9 mouse cellular contexts compared by ENCODE assay signal in genomic region chr4:129739111-129739645, GRCm38 (mm10). TPM values are rescaled to one million over a fixed set of nuclear protein-coding genes. Genes with fewer than 3 reads are reported as not detected.
A peak's percentile ranks its signal among the peaks of the same experiment; 100 is the strongest.
DNase-seq lines count a peak whose midpoint lies in the region; ATAC-seq lines count a peak whose summit lies in the region.
"Had no signal": no experiment of that assay in that cellular context is flagged by ENCODE, and none has a peak within 500 bp of the region (broad histone marks: within the 10 kb centered on the region; RNA-seq: fewer than 3 reads in every experiment).

No protein-coding gene starts in this region.

- peak overlapping the region; percentile 73 for H3K4me2 ChIP-seq in kidney, embryonic 14.5 days (replicated peaks; ENCODE audit: low read depth, low read length)
- H3K4me2 ChIP-seq in embryonic facial prominence, embryonic 12.5 days (replicated peaks), result peak overlapping the region; percentile 79
- H3K4me2 ChIP-seq in hindbrain, embryonic 12.5 days (replicated peaks), result peak overlapping the region; percentile 65
- H3K4me2 ChIP-seq in midbrain, embryonic 13.5 days (replicated peaks), result peak overlapping the region; percentile 83

- no peaks in the 10 kb centered on the region for H3K27me3 ChIP-seq in kidney, embryonic 14.5 days (ENCODE audit: control insufficient read depth, insufficient read depth, low read length)
- H3K27me3 ChIP-seq in embryonic facial prominence, embryonic 12.5 days, result no peaks in the 10 kb centered on the region
- H3K27me3 ChIP-seq in hindbrain, embryonic 12.5 days, result no peaks in the 10 kb centered on the region
- no peaks in the 10 kb centered on the region for H3K27me3 ChIP-seq in midbrain, embryonic 13.5 days

- no peaks in the 10 kb centered on the region for H3K9me3 ChIP-seq in kidney, embryonic 14.5 days (ENCODE audit: control insufficient read depth, low read length)
- no peaks in the 10 kb centered on the region for H3K9me3 ChIP-seq in embryonic facial prominence, embryonic 12.5 days
- no peaks in the 10 kb centered on the region for H3K9me3 ChIP-seq in hindbrain, embryonic 12.5 days (replicated peaks)
- no peaks in the 10 kb centered on the region for H3K9me3 ChIP-seq in midbrain, embryonic 13.5 days

- no peak overlapping the region; the same call in 1 of the 2 replicates for H3K4me3 ChIP-seq in kidney, embryonic 14.5 days (ENCODE audit: low read length)
- H3K4me3 ChIP-seq in embryonic facial prominence, embryonic 12.5 days, result peak overlapping the region; percentile 22; the same call in 1 of the 2 replicates
- H3K4me3 ChIP-seq in hindbrain, embryonic 12.5 days, result peak overlapping the region; percentile 100
- peak overlapping the region; percentile 83 for H3K4me3 ChIP-seq in midbrain, embryonic 13.5 days (replicated peaks)

- no peak overlapping the region for H3K27ac ChIP-seq in kidney, embryonic 14.5 days (ENCODE audit: low read depth, low read length)
- H3K27ac ChIP-seq in embryonic facial prominence, embryonic 12.5 days, result no peak overlapping the region
- H3K27ac ChIP-seq in hindbrain, embryonic 12.5 days, result no peak overlapping the region
- peak overlapping the region; percentile 19; the same call in 1 of the 2 replicates for H3K27ac ChIP-seq in midbrain, embryonic 13.5 days

- no peak overlapping the region for H3K9ac ChIP-seq in kidney, embryonic 14.5 days (ENCODE audit: low read depth, low read length)
- no peak overlapping the region for H3K9ac ChIP-seq in embryonic facial prominence, embryonic 12.5 days
- H3K9ac ChIP-seq in hindbrain, embryonic 12.5 days, result 0 out of 2 replicates have a peak overlapping the region, but pooled peaks have one; percentile 4
- H3K9ac ChIP-seq in midbrain, embryonic 13.5 days (replicated peaks), result 0 out of 2 replicates have a peak overlapping the region, but pooled peaks have one; percentile 32

- ATAC-seq in kidney, embryonic 14.5 days (ENCODE audit: low FRiP score, low TSS enrichment), result no peak
- ATAC-seq in embryonic facial prominence, embryonic 12.5 days (ENCODE audit: insufficient number of reproducible peaks, insufficient read depth, low FRiP score, low TSS enrichment), result no peak
- ATAC-seq in hindbrain, embryonic 12.5 days (ENCODE audit: low FRiP score), result no peak
- no peak for ATAC-seq in midbrain, embryonic 13.5 days

- peaks cover 10% of the 10 kb centered on the region; the same call in 1 of the 2 replicates for H3K4me1 ChIP-seq in kidney, embryonic 14.5 days (ENCODE audit: control insufficient read depth, insufficient read depth, low read length)
- peaks cover 23% of the 10 kb centered on the region for H3K4me1 ChIP-seq in embryonic facial prominence, embryonic 12.5 days
- H3K4me1 ChIP-seq in hindbrain, embryonic 12.5 days, result peaks cover 37% of the 10 kb centered on the region
- peaks cover 51% of the 10 kb centered on the region for H3K4me1 ChIP-seq in midbrain, embryonic 13.5 days (replicated peaks)

- 71% methylated on average over 4 of the region's 4 CpGs for WGBS in kidney, embryonic 14.5 days
- WGBS in embryonic facial prominence, embryonic 12.5 days, result 75% methylated on average over 4 of the region's 4 CpGs
- WGBS in hindbrain, embryonic 12.5 days, result 78% methylated on average over 4 of the region's 4 CpGs
- WGBS in midbrain, embryonic 13.5 days, result 81% methylated on average over 4 of the region's 4 CpGs

- DNase-seq in kidney, postnatal 36 days, result no peak
- no peak for DNase-seq in layer of hippocampus, postnatal 36 days
- DNase-seq in spleen, postnatal 14 days (ENCODE audit: low spot score in 2 of 2), result no peak
- DNase-seq in layer of hippocampus, adult 18-20 months (ENCODE audit: low spot score in 2 of 2), result no peak
- DNase-seq: embryo, embryonic 11 days had no signal

- no peaks in the 10 kb centered on the region; the same call in 1 of the 2 replicates for H3K36me3 ChIP-seq in kidney, embryonic 14.5 days (ENCODE audit: control insufficient read depth, insufficient read depth, low read length)
- peaks cover 9% of the 10 kb centered on the region; the same call in 1 of the 2 replicates for H3K36me3 ChIP-seq in embryonic facial prominence, embryonic 12.5 days
- H3K36me3 ChIP-seq in hindbrain, embryonic 12.5 days, result peaks cover 3% of the 10 kb centered on the region; the same call in 1 of the 2 replicates
- no peaks in the 10 kb centered on the region for H3K36me3 ChIP-seq in midbrain, embryonic 13.5 days

RNA-seq across cellular contexts. Expression of gene Khdrbs1, which starts 2.9 kb away (rescaled TPM):
- 100 and 131 TPM in 2 replicates for polyA plus RNA-seq in kidney, embryonic 14.5 days (2014; fragmentation: Nextera tagmentation; extraction: Ambion mirVana)
- polyA plus RNA-seq in embryonic facial prominence, embryonic 12.5 days (2016; fragmentation: Nextera tagmentation; extraction: Ambion mirVana), result 191 and 204 TPM in 2 replicates
- 215 and 227 TPM in 2 replicates for polyA plus RNA-seq in hindbrain, embryonic 12.5 days (2016; fragmentation: Nextera tagmentation; extraction: Ambion mirVana)
- polyA plus RNA-seq in midbrain, embryonic 13.5 days (2015; fragmentation: Nextera tagmentation; extraction: Ambion mirVana), result 180 and 182 TPM in 2 replicates
- total RNA-seq in layer of hippocampus, postnatal 36 days (2021), result 10 to 100 TPM; 88.4 to 90.0 TPM
- 10 to 100 TPM; 82.7 to 88.7 TPM for total RNA-seq in layer of hippocampus, adult 18-20 months (2021)

RNA-seq across cellular contexts. Expression of gene Tmem39b, which starts 42.5 kb away (rescaled TPM):
- 27.2 and 49.0 TPM in 2 replicates for polyA plus RNA-seq in kidney, embryonic 14.5 days (2014; fragmentation: Nextera tagmentation; extraction: Ambion mirVana)
- 16.5 and 18.7 TPM in 2 replicates for polyA plus RNA-seq in embryonic facial prominence, embryonic 12.5 days (2016; fragmentation: Nextera tagmentation; extraction: Ambion mirVana)
- polyA plus RNA-seq in hindbrain, embryonic 12.5 days (2016; fragmentation: Nextera tagmentation; extraction: Ambion mirVana), result 15.0 and 16.4 TPM in 2 replicates
- polyA plus RNA-seq in midbrain, embryonic 13.5 days (2015; fragmentation: Nextera tagmentation; extraction: Ambion mirVana), result 20.3 and 24.0 TPM in 2 replicates
- 10 to 100 TPM; 11.5 to 15.8 TPM for total RNA-seq in layer of hippocampus, postnatal 36 days (2021)
- total RNA-seq in layer of hippocampus, adult 18-20 months (2021), result 10 to 100 TPM; 12.8 to 15.5 TPM

Comparison
In these comparisons a context has a peak if more than half of its experiments do, and no peak if none do; other contexts are left out.
1. H3K9ac ChIP-seq: peak in hindbrain, embryonic 12.5 days (single experiment) and midbrain, embryonic 13.5 days (single experiment); none in kidney, embryonic 14.5 days (single experiment) and embryonic facial prominence, embryonic 12.5 days (single experiment).
2. Peak in every context shown above with its lines, with median percentiles within 50 percentile points of each other: H3K4me2 ChIP-seq.